Mouse (Mus musculus) spleen, adult 18-20 months (tissue): Measurements from ENCODE around the gene Shisa3.

Experiments
- DNase-seq, 2 experiments: peaks; one replicate each; pipeline ENCODE4 v3.0.0; 2022; ENCODE audit warnings: mixed read lengths in 2 of 2

Gene Shisa3

GRCm38 (mm10) chr5:67633831-67634268, 26.2 kb downstream of the Shisa3 start:
- no peak for DNase-seq

DNA sequence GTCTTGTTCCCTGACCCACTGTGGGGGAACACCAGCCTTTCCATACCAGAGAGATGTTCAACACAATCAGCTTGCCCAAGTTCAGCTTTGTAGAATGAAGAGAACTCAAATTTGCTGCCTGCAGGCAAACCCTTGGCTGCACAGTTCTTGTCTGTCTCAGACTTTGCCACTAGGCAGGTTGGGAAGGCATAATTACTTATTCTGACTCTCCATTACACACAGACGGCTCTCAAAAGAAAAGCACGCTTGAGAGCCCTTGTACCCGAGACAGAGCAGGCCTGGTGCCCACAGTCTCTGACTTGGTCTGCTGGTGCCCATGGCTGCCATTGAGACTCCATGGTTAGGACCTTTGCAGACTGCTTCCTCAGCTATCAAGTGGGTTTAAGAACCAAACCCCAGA, 26.7 kb downstream of the Shisa3 start:
- DNase-seq: no peak

DNA sequence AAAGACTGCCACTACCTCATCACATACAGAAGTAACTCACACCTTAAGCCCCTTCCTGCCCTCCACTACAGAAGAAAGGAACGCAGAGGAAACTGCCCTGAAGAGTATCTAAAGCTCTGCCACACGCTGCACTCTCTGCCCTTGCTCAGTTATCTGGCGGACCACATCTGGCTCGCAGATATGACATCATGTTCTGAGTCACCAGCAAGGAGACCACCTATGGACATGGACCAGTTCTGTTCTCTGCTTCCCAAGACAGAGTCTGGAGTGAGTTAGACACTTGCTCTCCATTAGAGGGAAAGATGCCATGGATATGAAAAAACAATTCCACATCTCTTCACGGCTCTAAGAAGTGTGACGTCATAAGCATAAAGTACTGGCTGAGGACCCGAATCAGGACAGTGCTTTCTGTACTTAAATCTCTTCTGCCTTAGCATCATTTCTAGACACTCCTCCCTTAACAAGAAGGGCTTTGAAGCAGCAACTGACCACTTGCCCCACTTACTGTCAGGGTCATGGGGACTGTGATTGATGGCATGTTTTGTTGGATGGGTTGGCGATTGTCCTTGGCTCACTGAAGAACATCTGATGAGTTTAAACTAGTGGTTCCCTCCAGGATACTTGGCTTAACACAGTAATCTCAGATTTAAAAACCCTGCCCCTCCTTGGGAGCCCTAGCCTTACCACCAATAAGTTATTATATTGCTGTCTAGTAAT, 33.1 kb downstream of the Shisa3 start:
- no peak for DNase-seq

DNA sequence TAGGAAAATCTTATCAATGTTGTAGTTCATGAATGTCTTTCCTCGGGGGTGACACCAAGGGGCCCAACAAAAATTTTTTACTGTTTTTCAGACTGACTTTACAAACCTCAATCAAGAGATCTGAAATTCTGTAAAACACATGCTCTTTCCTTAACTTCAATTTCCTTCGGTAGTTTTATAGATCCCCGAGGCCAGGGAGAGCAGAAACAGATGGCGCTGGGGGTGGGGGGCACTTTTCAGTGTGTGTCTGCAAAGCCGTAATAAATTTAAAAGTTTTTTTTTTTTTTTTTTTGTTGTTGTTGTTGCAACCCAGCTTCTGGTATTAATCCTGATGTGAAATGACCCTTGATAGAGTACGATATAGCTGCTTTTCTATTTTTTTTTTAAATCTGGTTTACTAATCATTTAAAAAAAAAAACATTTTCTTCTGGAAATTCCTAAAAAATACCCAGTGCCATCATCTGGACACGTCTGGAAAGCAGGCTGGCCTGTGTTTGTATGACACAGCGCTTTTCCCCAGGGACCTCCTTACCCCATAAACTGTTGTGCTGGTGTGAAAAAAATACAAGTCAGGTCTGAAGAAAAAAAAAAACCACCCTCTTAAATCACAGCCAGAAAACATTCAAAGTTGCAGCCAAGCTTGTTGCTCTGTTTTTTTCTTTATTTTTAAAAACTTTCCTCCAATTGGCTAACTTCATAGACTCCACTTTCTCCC, 33.9 kb downstream of the Shisa3 start:
- DNase-seq: no peak

- DNase-seq: no peak
Observed at GRCm38 (mm10) chr5:67643537-67644255, 36.0 kb downstream of the Shisa3 start.

DNA sequence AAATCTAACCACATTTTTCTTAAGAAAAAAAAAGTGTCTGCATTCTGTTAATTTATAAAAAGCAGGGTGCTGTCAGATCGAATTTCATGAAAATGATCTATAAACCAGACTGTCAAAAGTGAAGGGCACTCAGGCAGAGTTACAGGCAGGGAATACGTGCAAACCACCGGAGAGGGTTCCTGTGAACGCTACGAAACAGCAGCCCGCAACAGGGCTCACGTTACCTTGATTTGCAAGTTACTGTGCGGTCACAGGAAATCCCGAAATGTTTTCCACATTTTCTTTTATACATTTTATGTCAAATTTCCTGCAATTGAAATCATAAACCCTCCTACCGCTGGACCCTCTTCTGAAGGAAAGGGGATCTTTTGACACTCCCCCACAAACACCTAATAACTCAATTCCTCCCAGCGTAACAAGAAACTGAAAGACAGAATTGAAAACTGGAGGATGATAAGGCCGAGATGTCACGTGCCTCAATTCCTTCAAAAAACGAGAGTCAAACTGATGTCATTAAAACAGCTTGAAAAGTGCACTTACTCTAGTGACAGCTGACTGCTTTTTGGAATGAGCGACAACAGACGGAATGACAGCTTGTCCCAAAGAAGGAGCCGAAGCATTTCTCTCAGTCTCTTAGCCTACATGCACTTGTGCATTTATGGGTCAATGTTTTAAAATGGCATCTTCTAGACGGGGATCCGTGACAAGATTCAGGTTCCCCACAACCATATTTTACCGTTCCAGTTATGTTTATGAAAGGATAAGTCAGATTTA, 39.3 kb downstream of the Shisa3 start:
- no peak for DNase-seq

GRCm38 (mm10) chr5:67647568-67647967, 39.9 kb downstream of the Shisa3 start:
- DNase-seq: peak in 1 of 2 experiments; percentile 13

DNA sequence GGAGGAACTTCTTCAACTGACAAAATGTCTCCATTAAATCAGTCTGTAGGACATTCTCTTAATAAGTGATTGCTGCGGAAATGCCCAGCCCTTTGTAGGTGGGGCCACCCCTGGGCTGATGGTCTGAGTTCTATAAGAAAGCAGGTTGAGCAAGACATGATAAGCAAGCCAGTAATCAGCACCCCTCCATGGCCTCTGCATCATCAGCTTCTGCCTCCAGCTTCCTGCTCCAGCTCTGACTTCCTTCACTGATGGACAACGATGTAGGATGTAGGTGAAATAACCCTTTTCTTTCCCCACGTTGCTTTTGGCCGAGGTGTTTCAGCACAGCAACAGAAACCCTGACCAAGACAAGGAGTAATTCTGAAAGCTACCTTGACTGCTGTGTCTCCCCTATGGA, 41.5 kb downstream of the Shisa3 start:
- no peak for DNase-seq

DNA sequence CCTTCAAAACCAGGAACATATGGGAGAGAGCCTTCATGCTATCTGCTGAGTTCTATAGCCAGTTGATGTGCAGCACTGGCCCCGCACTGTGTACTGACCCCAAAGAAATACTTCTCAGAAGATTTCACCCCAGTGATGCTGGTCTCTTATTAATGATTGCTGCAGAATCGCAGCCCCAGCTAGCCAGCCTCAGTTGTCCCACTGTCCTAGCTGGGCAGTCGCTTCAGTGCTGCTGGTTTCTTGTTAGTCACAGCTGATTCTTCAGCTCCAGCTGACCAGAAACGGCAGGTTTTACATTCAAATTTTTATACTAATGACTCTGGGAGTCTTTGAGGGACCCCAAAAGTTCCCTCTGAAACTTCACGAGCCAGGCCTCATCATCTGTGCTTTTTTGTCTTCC, 42.3 kb downstream of the Shisa3 start:
- DNase-seq: no peak

- DNase-seq: no peak
Observed at GRCm38 (mm10) chr5:67652468-67652867, 44.8 kb downstream of the Shisa3 start.

- DNase-seq: no peak
Observed at GRCm38 (mm10) chr5:67653543-67653942, 45.9 kb downstream of the Shisa3 start.

DNA sequence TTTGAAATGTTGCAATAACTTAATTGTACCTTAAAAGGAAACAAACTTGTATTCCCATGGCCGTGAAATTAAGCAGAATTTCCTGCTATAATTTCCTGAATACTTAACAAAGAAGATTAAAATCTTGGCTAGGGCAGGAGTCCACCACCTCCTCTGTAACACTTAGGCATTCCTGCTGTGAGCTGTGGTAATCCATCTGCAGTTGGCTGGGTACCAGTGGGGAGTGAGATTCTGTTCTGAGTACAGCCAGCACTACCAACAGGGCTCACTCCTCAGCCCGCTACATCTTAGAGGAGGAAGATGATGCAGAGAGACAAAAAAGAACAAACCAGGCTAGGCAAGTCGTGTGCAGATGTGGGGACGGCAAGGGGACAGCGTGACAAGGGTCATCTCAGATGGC, 46.9 kb downstream of the Shisa3 start:
- no peak for DNase-seq

GRCm38 (mm10) chr5:67655696-67656519, 48.2 kb downstream of the Shisa3 start:
- no peak for DNase-seq

- DNase-seq: no peak
Observed at GRCm38 (mm10) chr5:67656821-67657259, 49.2 kb downstream of the Shisa3 start.

DNA sequence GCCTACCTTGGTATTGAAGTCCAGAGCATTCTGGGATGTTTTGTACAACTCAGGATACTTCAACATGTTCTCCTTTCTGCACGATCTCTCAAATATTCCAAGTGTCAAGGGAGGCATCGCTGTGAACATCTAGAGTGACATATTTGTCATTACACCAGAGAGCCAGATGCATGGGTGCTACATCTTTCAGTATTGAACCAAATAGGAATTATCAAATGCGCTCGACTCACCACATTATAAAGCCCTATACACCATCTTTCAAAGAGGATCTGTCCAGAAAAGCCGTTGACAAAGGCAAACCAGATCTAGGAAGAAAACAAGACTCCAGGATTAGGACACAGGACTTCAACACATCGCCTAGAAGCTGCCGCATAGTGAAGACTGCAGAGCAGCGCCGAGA, 52.2 kb downstream of the Shisa3 start:
- no peak for DNase-seq

DNA sequence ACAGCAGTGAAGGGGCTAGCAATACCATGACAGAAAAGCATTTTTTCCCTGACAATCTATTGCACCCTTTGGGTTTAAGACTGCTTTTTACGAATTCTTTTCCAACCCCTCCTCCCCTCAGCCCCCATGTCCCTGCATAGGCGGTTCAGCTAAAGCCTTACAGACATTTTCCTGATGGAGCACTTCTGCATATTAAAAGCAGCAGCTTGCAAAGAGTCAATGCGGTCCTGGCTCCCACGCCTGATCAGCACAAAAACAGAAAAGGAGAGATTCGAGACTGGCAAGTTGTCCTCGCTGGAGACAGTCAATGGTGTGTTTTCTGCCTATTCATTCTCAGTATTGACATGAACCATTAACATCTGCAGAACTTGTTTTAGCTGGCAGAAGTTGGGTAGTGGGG, 55.0 kb downstream of the Shisa3 start:
- no peak for DNase-seq

DNA sequence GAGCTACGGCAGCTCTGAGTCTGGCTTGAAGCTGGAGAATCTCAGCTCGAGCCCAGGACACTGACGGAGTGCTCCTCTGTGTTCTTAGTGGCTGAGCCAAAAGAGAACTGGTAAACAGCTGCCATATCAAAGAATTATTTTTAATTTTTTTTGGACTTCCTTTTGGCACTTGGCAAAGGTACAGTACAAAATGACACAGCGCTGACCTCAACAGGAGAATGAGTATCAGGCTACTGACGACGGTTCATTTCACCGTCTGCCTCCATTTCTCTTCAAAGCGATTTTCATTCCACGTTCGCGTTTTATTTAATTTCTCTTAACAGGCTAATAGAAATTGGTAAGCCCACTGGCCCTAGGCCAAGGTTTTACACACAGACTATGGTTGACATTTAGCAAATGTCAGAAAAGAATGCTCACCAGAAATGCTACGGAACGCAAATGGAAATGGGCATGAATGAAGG, 61.8 kb downstream of the Shisa3 start:
- no peak for DNase-seq

GRCm38 (mm10) chr5:67670158-67670557, 62.5 kb downstream of the Shisa3 start:
- DNase-seq: no peak

DNA sequence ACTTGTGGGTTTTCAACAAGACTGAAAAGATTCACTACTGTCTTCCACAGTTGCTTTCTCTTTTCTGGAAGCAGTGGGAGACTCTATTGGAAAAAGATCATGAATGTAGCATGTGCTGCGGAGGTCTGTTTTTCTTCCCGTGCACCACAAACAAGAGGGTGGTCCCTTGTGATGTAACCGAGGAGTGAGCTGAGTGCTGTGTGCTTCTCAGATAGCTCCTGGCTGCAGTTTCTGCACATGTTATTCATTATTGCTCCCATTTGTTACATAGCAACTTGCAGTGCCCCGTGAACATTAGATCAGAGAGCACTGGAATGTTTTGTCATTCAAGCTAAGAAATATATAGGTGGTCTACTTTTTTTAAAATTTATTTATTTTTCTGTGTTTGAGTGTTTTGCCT, 65.3 kb downstream of the Shisa3 start:
- DNase-seq: no peak
